Mouse (Mus musculus) limb, embryonic 14.5 days (tissue): ENCODE results near the gene Rpp25. TPM values are rescaled to one million over a fixed set of nuclear protein-coding genes. Genes with fewer than 3 reads are reported as not detected.

Experiments
- ATAC-seq: fragments of 200-750 bp; cut with Nextera tagmentation; 2 replicates; pipeline ENCODE4 v1.8.0; 2017; ENCODE audit warnings: low read depth, moderate number of reproducible peaks, moderate TSS enrichment; ENCODE audit not compliant: low FRiP score
- DNase-seq: peaks from one replicate; pipeline ENCODE4 v3.0.0-alpha.2; 2015; ENCODE audit warnings: low spot score
- H3K27ac ChIP-seq: fragments of 300-500 bp; sonication (generic); replicated peaks from 2 replicates; pipeline ENCODE4 v1.5.1; 2014; ENCODE audit warnings: low read depth, mild to moderate bottlenecking, low read length, moderate library complexity, mixed read lengths
- H3K27me3 ChIP-seq: fragments of 300-500 bp; sonication (generic); 2 replicates; pipeline ENCODE4 v1.6.1; 2014; ENCODE audit warnings: low read length, mixed read lengths; ENCODE audit not compliant: control insufficient read depth, insufficient read depth
- H3K36me3 ChIP-seq: fragments of 300-500 bp; sonication (generic); 2 replicates; pipeline ENCODE4 v1.6.1; 2014; ENCODE audit warnings: mild to moderate bottlenecking, low read length, moderate library complexity, mixed read lengths; ENCODE audit not compliant: control insufficient read depth, insufficient read depth
- H3K4me1 ChIP-seq: fragments of 300-500 bp; sonication (generic); 2 replicates; pipeline ENCODE4 v1.6.1; 2014; ENCODE audit warnings: antibody characterized with exemption, low read length, mixed read lengths; ENCODE audit not compliant: control insufficient read depth, insufficient read depth
- H3K4me2 ChIP-seq: fragments of 300-500 bp; sonication (generic); replicated peaks from 2 replicates; pipeline ENCODE4 v1.6.1; 2014; ENCODE audit warnings: low read depth, mild to moderate bottlenecking, low read length, moderate library complexity; ENCODE audit not compliant: severe bottlenecking
- H3K4me3 ChIP-seq: fragments of 300-500 bp; sonication (generic); replicated peaks from 2 replicates; pipeline ENCODE4 v1.5.1; 2014; ENCODE audit warnings: low read length
- H3K9ac ChIP-seq: fragments of 300-500 bp; sonication (generic); 2 replicates; pipeline ENCODE4 v1.6.1; 2014; ENCODE audit warnings: mild to moderate bottlenecking, low read depth, low read length, moderate library complexity; ENCODE audit not compliant: severe bottlenecking
- H3K9me3 ChIP-seq: fragments of 300-500 bp; sonication (generic); 2 replicates; pipeline ENCODE4 v1.6.1; 2016; ENCODE audit warnings: low read length; ENCODE audit not compliant: control insufficient read depth
- POLR2A ChIP-seq: fragments of 200-500 bp; IDR thresholded peaks from 2 replicates; pipeline ENCODE4 v1.8.0; 2012; ENCODE audit warnings: inconsistent platforms, mild to moderate bottlenecking, moderate library complexity, borderline replicate concordance; ENCODE audit not compliant: insufficient read depth, insufficient read length; ENCODE audit errors: extremely low read depth
- WGBS: fragments of 180-500 bp; shearing (Covaris S2); extraction: QIAGEN DNeasy Blood & Tissue Kit; methylation state at CpG from one replicate; pipeline ENCODE4 v1.1.7; 2014; 5-methylcytosine and 5-hydroxymethylcytosine counted together
- polyA plus RNA-seq, 2 experiments: library from polyadenylated mRNA; depleted of rRNA in 1 of 2; stranded (reverse) in 1 of 2; unstranded in 1 of 2; fragments of >200 nt; fragmentation: Nextera tagmentation in 1 of 2; extraction: Ambion mirVana in 1 of 2; gene quantifications; 2 replicates each; pipeline versions ENCODE4 v1.2.1 to v1.2.3; 2012 to 2014

Gene Rpp25
- polyA plus RNA-seq, 2 experiments, result 0.74 to 0.94 TPM

GRCm38 (mm10) chr9:57467896-57468549 lies 35.8 kb upstream of the Rpp25 start, which contains the start of gene Scamp5:
Gene Scamp5, minus strand, starts transcription at chr9:57468060.
- H3K27ac ChIP-seq, result no peak within 1 kb of the TSS
- H3K36me3 ChIP-seq, result no peaks in the 10 kb centered on the region
- peaks cover 9% of the 10 kb centered on the region; the same call in 1 of the 2 replicates for H3K4me1 ChIP-seq
- peak within 1 kb of the TSS; percentile 93 for H3K4me2 ChIP-seq
- H3K9me3 ChIP-seq, result no peaks in the 10 kb centered on the region
- peak within 1 kb of the TSS; percentile 74 for H3K9ac ChIP-seq
- ATAC-seq (peak; percentile 88), DNase-seq (peak; percentile 94)
- WGBS, result 2% methylated on average over 31 of the region's 48 CpGs
- H3K4me3 ChIP-seq, result peak within 1 kb of the TSS; percentile 68
- no peaks in the 10 kb centered on the region for H3K27me3 ChIP-seq
- TF ChIP-seq POLR2A, result no peak

- no peaks in the 10 kb centered on the region for H3K36me3 ChIP-seq
- H3K4me2 ChIP-seq, result no peak overlapping the region
- no peak for ATAC-seq
- H3K9me3 ChIP-seq, result no peaks in the 10 kb centered on the region
- H3K27me3 ChIP-seq, result no peaks in the 10 kb centered on the region
- no peak for TF ChIP-seq POLR2A
- H3K27ac ChIP-seq, result no peak overlapping the region
- H3K4me1 ChIP-seq, result peaks cover 9% of the 10 kb centered on the region; the same call in 1 of the 2 replicates
- DNase-seq, result no peak
- 64% methylated on average over 4 of the region's 4 CpGs for WGBS
- no peak overlapping the region for H3K4me3 ChIP-seq
- H3K9ac ChIP-seq, result no peak overlapping the region
Observed at GRCm38 (mm10) chr9:57468914-57469313, 34.9 kb upstream of the Rpp25 start.

GRCm38 (mm10) chr9:57485774-57486173 lies 18.1 kb upstream of the Rpp25 start:
- 13% methylated on average over 7 of the region's 7 CpGs for WGBS
- Histone ChIP-seq H3K9me3 (no peaks in the 10 kb centered on the region), H3K9ac (no peak overlapping the region), H3K4me2 (no peak overlapping the region), H3K27me3 (no peaks in the 10 kb centered on the region), H3K27ac (no peak overlapping the region), H3K4me1 (no peaks in the 10 kb centered on the region), H3K36me3 (no peaks in the 10 kb centered on the region), H3K4me3 (no peak overlapping the region)
- peak; percentile 42; the same call in 1 of the 2 replicates for TF ChIP-seq POLR2A
- DNase-seq (peak; percentile 83), ATAC-seq (no peak)

GRCm38 (mm10) chr9:57487807-57488206 lies 16.0 kb upstream of the Rpp25 start:
- no peak for TF ChIP-seq POLR2A
- Histone ChIP-seq H3K9ac (no peak overlapping the region), H3K9me3 (no peaks in the 10 kb centered on the region), H3K27me3 (no peaks in the 10 kb centered on the region), H3K27ac (no peak overlapping the region), H3K4me1 (no peaks in the 10 kb centered on the region), H3K4me2 (no peak overlapping the region), H3K4me3 (no peak overlapping the region), H3K36me3 (no peaks in the 10 kb centered on the region)
- no peak for DNase-seq
- WGBS, result 78% methylated on average over 7 of the region's 7 CpGs
- no peak for ATAC-seq

GRCm38 (mm10) chr9:57493532-57493931 lies 10.3 kb upstream of the Rpp25 start:
- no peaks in the 10 kb centered on the region for H3K27me3 ChIP-seq
- no peaks in the 10 kb centered on the region for H3K4me1 ChIP-seq
- ATAC-seq (no peak), DNase-seq (no peak)
- no peak overlapping the region for H3K9ac ChIP-seq
- TF ChIP-seq POLR2A, result no peak
- H3K36me3 ChIP-seq, result no peaks in the 10 kb centered on the region
- H3K4me3 ChIP-seq, result no peak overlapping the region
- no peak overlapping the region for H3K27ac ChIP-seq
- 96% methylated on average over 2 of the region's 2 CpGs for WGBS
- H3K9me3 ChIP-seq, result no peaks in the 10 kb centered on the region
- H3K4me2 ChIP-seq, result no peak overlapping the region
